Mouse (Mus musculus) liver, adult 2 months (tissue): Measurements from ENCODE around the gene Atxn1. TPM values are rescaled to one million over a fixed set of nuclear protein-coding genes. Genes with fewer than 3 reads are reported as not detected.

Experiments used
- DNase-seq: peaks from one replicate; pipeline ENCODE4 v3.0.0-alpha.2; 2011; ENCODE audit warnings: low read depth, low spot score; ENCODE audit errors: extremely low read depth
- H3K27ac ChIP-seq: fragments of 200-500 bp; replicated peaks from 2 replicates; pipeline ENCODE4 v1.5.1; 2012; ENCODE audit warnings: low read depth, mild to moderate bottlenecking, control low read depth, inconsistent platforms, low read length; ENCODE audit not compliant: insufficient read depth
- H3K27me3 ChIP-seq: fragments of 200-500 bp; 2 replicates; pipeline ENCODE4 v1.6.1; 2012; ENCODE audit warnings: mild to moderate bottlenecking, moderate library complexity, low read length, inconsistent platforms; ENCODE audit not compliant: control insufficient read depth, insufficient read depth
- H3K36me3 ChIP-seq: fragments of 200-500 bp; 2 replicates; pipeline ENCODE4 v1.6.1; 2012; ENCODE audit warnings: low read length, inconsistent platforms; ENCODE audit not compliant: control insufficient read depth, insufficient read depth
- H3K4me1 ChIP-seq: fragments of 200-500 bp; 2 replicates; pipeline ENCODE4 v1.6.1; 2011; ENCODE audit warnings: low read length; ENCODE audit not compliant: control insufficient read depth, insufficient read depth
- H3K4me3 ChIP-seq: fragments of 200-500 bp; 2 replicates; pipeline ENCODE4 v1.5.1; 2011; ENCODE audit warnings: low read depth, mild to moderate bottlenecking, control low read depth, low read length, moderate library complexity; ENCODE audit not compliant: insufficient read depth
- H3K79me2 ChIP-seq: fragments of 200-500 bp; 2 replicates; pipeline ENCODE4 v1.6.1; 2012; ENCODE audit warnings: inconsistent platforms, mild to moderate bottlenecking, low read length, moderate library complexity; ENCODE audit not compliant: control insufficient read depth, insufficient read depth
- H3K9ac ChIP-seq: fragments of 200-500 bp; 2 replicates; pipeline ENCODE4 v1.6.1; 2012; ENCODE audit warnings: low read depth, mild to moderate bottlenecking, control low read depth, inconsistent platforms, low read length
- CTCF ChIP-seq: fragments of 200-500 bp; IDR thresholded peaks from 2 replicates; pipeline ENCODE4 v1.5.1; 2011; ENCODE audit warnings: low read depth, low read length, control low read depth
- POLR2A ChIP-seq: fragments of 200-500 bp; IDR thresholded peaks from 2 replicates; pipeline ENCODE4 v1.6.1; 2011; ENCODE audit warnings: low read length, control low read depth; ENCODE audit not compliant: insufficient read depth; ENCODE audit errors: extremely low read depth
- WGBS: fragments of 180-500 bp; shearing (Covaris S2); methylation state at CpG from one replicate; pipeline ENCODE4 v1.1.7; 2018; 5-methylcytosine and 5-hydroxymethylcytosine counted together
- polyA plus RNA-seq: library from polyadenylated mRNA; depleted of rRNA; stranded (reverse); fragments of >200 nt; gene quantifications from 2 replicates; pipeline ENCODE4 v1.2.3, GENCODE M21; 2012
- total RNA-seq: library from RNA; depleted of rRNA; stranded (reverse); fragments of >200 nt; gene quantifications from 2 replicates; pipeline ENCODE4 v1.2.3, GENCODE M21; 2014

The Atxn1 gene
- total and polyA plus RNA-seq, 2 experiments, result 7.7 to 7.8 TPM

- no peak for DNase-seq
- H3K4me3 ChIP-seq, result no peak overlapping the region
- TF ChIP-seq CTCF (no peak), POLR2A (no peak)
- H3K27ac ChIP-seq, result no peak overlapping the region
- 84% methylated on average over 8 of the region's 8 CpGs for WGBS
- H3K9ac ChIP-seq, result no peak overlapping the region
- H3K79me2 ChIP-seq, result peaks cover 11% of the 10 kb centered on the region
- peaks cover 3% of the 10 kb centered on the region; the same call in 1 of the 2 replicates for H3K4me1 ChIP-seq
- H3K36me3 ChIP-seq, result peaks cover 16% of the 10 kb centered on the region; the same call in 1 of the 2 replicates
- no peaks in the 10 kb centered on the region for H3K27me3 ChIP-seq
Observed at GRCm38 (mm10) chr13:45829341-45829936, 135.4 kb downstream of the Atxn1 start.

DNA sequence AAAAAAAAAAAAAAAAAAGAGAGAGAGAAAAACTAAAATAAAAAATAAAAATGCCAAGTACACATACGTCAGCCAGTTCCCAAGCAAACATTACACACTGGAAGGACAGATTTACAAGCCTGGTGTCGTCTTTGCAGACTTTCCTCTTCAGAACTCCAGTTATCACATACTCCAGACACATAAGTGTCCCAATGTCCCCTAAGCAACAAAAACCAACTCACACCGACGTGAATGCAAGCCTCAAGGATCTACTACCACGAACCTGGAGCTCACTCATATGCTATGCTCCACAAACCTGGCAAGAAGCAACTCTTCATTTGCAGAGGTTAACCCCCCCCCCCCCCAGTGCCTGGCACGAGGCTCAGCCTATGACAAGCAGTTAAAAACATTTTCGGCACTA, 136.8 kb downstream of the Atxn1 start:
- WGBS, result 74% methylated on average over 7 of the region's 7 CpGs
- H3K27ac ChIP-seq, result no peak overlapping the region
- no peak for DNase-seq
- TF ChIP-seq CTCF (no peak), POLR2A (no peak)
- no peaks in the 10 kb centered on the region for H3K27me3 ChIP-seq
- H3K4me3 ChIP-seq, result no peak overlapping the region
- no peak overlapping the region for H3K9ac ChIP-seq
- peaks cover 3% of the 10 kb centered on the region; the same call in 1 of the 2 replicates for H3K4me1 ChIP-seq
- H3K36me3 ChIP-seq, result peaks cover 11% of the 10 kb centered on the region
- peaks cover 11% of the 10 kb centered on the region for H3K79me2 ChIP-seq

GRCm38 (mm10) chr13:45827619-45828018, 137.2 kb downstream of the Atxn1 start:
- H3K9ac ChIP-seq, result no peak overlapping the region
- peaks cover 10% of the 10 kb centered on the region for H3K36me3 ChIP-seq
- H3K27ac ChIP-seq, result no peak overlapping the region
- TF ChIP-seq CTCF (no peak), POLR2A (no peak)
- peaks cover 3% of the 10 kb centered on the region; the same call in 1 of the 2 replicates for H3K4me1 ChIP-seq
- no peak for DNase-seq
- no peak overlapping the region for H3K4me3 ChIP-seq
- H3K27me3 ChIP-seq, result no peaks in the 10 kb centered on the region
- peaks cover 11% of the 10 kb centered on the region for H3K79me2 ChIP-seq
- 30% methylated on average over 4 of the region's 4 CpGs for WGBS

DNA sequence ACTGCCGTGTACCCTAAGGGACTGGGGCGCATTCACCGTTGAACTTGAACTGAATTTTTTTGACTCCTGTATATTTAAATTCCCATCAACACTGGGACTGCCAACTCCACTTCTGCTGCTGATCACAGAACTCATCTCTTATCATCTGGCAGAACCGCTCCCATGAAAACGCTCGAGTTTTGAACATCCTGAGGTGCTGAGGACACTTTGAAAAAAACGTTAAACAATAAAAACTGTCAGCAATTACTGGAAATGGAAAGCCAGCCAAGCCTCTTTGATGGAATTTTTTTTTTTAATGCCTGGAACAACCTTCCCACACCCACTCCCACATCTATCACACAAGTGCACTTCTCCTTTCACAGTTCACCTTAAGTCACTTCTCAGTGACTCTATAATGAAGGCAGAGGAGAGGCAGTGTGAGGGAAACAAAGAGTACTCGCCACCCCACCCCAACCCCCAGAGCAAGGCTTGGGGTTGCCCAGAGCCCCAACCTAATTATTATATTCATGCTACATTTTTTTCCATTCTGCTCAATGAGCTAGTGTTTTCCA, 137.7 kb downstream of the Atxn1 start:
- Histone ChIP-seq H3K4me1 (peaks cover 3% of the 10 kb centered on the region; the same call in 1 of the 2 replicates), H3K4me3 (no peak overlapping the region), H3K9ac (no peak overlapping the region), H3K36me3 (peaks cover 12% of the 10 kb centered on the region), H3K27me3 (no peaks in the 10 kb centered on the region), H3K79me2 (peaks cover 6% of the 10 kb centered on the region), H3K27ac (no peak overlapping the region)
- TF ChIP-seq POLR2A (no peak), CTCF (no peak)
- WGBS, result 87% methylated on average over 8 of the region's 8 CpGs
- no peak for DNase-seq

- H3K36me3 ChIP-seq, result peaks cover 12% of the 10 kb centered on the region
- no peak overlapping the region for H3K9ac ChIP-seq
- H3K79me2 ChIP-seq, result peaks cover 4% of the 10 kb centered on the region
- H3K4me1 ChIP-seq, result peaks cover 3% of the 10 kb centered on the region; the same call in 1 of the 2 replicates
- no peak overlapping the region for H3K27ac ChIP-seq
- TF ChIP-seq CTCF (no peak), POLR2A (no peak)
- H3K4me3 ChIP-seq, result no peak overlapping the region
- WGBS, result 97% methylated on average over 4 of the region's 4 CpGs
- H3K27me3 ChIP-seq, result no peaks in the 10 kb centered on the region
- DNase-seq, result no peak
Observed at GRCm38 (mm10) chr13:45822491-45822829, 142.3 kb downstream of the Atxn1 start.
